Mouse (Mus musculus) 3T3-L1 (cell line): ENCODE data around the gene Abhd14a.
"Not testable (repeated sequence)": the region's sequence is repeated elsewhere in the genome, so short reads cannot be mapped to it uniquely, and the experiment has no call there.

Source experiments
- DNase-seq: peaks from one replicate; pipeline ENCODE4 v3.0.0-alpha.2; 2015; ENCODE audit warnings: low read depth, low spot score

Abhd14a gene

DNA sequence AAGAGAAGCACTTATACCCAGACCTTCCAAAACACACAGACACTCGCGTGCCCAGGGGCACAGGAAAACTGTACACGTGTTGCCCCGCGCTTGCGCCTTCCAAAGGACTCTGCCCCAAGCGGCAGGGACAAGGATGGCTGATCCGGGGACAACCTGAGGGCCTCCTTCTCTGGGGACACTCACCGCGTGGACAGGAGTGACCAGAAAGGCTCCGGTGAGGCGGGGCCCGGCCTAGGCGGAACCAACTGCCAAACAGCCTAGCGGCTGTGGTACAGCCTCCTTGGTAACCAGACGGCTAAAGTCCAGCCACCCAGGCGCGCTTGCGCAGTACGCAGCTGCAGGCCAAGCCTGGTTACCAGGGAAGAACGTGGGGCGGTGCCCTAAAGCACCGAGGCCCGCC lies at the start of gene Abhd14a, which contains the start of gene Abhd14b:
Gene Abhd14a, minus strand, starts transcription at position 331 of the 400 bp plus-strand sequence.
Gene Abhd14b, plus strand, starts transcription at position 112 of the 400 bp plus-strand sequence.
- peak; percentile 93 for DNase-seq

DNA sequence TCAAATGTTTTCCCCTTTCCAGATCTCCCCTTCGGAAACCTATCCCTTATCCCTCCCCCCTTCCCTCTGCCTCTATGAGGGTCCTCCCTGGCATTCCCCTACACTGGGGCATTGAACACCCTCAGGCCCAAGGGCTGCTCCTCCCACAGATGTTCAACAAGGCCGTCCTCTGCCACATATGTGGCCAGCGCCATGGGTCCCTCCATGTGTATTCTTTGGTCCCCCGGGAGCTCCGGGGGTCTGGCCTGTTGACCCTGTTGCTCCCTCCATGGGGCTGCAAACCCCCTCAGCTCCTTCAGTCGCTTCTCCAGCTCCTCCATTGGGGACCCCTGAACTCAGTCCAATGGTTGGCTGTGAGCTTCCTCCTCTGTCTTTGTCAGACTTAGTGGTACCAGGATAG lies 40.1 kb upstream of the Abhd14a start:
- DNase-seq = not testable (repeated sequence)

- no peak for DNase-seq
Observed at GRCm38 (mm10) chr9:106485076-106485475, 37.6 kb upstream of the Abhd14a start.

GRCm38 (mm10) chr9:106483606-106484005 lies 36.1 kb upstream of the Abhd14a start:
- no peak for DNase-seq

- DNase-seq = no peak
Observed at GRCm38 (mm10) chr9:106483136-106483535, 35.7 kb upstream of the Abhd14a start.

- DNase-seq = no peak
Observed at GRCm38 (mm10) chr9:106482578-106483115, 35.2 kb upstream of the Abhd14a start.

DNA sequence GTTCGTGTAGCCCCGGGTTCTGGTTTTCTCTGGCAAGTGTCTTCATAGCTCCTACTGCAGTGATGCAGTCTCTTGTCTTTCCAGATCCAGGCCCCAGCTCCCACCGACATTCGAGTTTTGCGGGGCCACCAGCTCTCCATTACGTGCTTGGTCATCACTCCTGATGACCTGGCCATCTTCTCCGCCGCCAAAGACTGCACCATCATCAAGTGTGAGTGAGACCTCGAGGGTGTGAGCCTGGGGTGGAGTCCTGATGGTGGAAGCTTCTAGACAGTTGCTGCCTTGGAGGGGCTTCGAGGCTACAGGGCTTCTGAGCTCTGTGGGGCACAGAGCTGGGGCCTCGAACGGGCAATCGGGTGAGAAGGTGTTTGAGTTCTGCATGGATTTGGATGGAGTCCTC lies 34.2 kb upstream of the Abhd14a start:
- no peak for DNase-seq

DNA sequence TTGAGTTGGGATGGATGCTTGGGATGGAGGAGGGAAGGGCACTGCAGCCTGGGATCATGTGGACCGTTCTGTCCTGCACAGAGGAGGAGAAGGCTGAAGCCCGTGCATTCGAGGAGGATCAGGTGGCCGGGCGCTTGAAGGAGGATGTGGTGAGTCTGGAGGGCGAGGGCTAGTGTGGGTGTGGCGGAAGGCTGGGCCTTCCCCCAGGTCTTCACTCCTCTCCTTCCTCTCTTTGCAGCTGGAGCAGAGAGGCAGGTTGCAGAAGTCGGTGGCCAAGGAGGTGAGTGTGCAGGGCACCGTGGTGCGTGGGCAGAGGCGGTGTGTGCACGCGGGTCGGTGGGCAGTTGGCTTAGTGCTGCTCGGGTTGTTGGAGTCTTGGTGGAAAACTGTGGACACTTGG lies 33.6 kb upstream of the Abhd14a start:
- DNase-seq = no peak

- no peak for DNase-seq
Observed at GRCm38 (mm10) chr9:106480541-106480940, 33.1 kb upstream of the Abhd14a start.

- DNase-seq = no peak
Observed at GRCm38 (mm10) chr9:106478101-106478500, 30.6 kb upstream of the Abhd14a start.

DNA sequence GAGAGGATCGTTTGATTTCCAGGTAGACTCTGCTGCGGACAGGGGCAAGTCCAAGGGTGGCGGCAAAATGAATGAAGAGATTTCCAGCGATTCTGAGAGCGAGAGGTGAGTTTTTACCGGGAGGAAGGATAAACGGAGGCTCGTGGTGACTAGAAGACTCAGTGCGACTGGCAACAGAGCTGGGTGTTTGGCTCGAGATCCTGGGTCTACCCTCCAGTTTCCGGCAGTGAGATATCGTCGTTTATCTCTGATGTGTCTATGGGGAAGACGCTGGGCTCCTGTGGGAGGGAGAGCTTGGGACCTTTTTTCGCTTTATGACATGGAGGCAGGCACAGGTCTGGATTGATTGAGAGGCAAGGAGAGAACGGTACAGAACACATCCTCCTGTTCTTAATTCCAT lies 30.2 kb upstream of the Abhd14a start:
- DNase-seq = no peak

GRCm38 (mm10) chr9:106476924-106477484 lies 29.5 kb upstream of the Abhd14a start, which contains the start of gene Parp3:
Gene Parp3 (minus strand): TSS chr9:106476949.
- peak; percentile 100 for DNase-seq

DNA sequence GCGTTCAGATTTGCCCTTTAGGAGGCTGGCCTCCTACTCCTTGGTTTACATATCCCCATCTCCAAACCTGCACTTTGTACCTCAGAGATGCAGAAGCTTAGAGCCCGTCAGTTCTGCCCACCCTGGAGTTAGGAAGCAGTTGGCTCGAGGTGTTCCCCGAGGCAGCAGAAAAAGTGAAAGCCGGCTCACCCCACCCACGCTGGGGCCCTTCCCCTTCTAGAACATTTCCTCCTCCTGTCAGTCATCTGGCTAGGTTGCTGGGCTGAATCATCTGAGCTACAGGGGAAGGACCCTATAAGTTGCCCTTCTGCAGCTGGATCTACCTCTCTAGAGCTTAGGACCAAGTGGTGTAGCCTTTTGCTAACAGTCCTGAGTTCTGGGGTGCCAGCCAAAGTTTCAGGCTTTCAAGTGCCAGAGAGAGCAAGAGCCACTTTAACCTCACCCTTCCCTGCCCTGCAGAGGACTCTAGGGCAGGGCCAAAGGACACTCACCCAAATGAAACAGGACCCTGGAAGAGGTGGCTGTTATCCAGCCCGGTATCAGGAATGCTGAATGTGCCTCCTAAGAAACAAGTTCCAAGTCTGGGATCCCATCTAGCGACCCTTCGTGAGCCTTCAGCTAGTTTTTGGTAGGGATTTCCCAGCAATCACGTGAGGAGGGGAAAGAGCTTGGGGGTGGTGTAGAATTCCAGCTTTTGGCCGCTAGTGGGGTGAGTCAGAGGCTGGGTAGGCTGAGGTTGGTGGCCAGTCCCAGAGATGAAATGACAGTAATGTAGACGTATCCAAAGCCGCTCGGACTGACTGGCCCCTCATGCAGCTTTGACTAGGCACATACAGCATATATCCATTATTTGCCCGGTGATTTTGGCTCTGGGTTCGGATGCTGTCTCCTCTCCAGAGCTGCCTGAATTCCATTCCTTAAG lies 28.8 kb upstream of the Abhd14a start:
- DNase-seq = peak; percentile 95

DNA sequence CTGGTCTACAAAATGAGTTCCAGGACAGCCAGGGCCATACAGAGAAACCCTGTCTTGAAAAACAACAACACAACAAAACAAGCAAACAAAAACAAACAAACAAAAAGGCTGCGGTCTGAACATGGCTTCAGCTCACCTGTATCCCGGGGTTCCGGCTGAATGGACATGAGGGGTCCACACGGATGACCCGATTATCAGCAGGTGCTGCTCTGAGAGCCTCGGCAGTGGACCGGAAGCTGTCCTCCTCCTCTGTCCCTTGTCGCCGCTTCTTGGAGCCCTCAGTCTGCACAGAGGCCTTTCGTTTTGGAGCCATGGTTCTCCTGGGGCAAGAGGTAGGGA lies 28.2 kb upstream of the Abhd14a start, which contains the start of gene Rrp9:
Gene Rrp9, plus strand, starts transcription at position 301 of the 339 bp plus-strand sequence.
- no peak for DNase-seq

DNA sequence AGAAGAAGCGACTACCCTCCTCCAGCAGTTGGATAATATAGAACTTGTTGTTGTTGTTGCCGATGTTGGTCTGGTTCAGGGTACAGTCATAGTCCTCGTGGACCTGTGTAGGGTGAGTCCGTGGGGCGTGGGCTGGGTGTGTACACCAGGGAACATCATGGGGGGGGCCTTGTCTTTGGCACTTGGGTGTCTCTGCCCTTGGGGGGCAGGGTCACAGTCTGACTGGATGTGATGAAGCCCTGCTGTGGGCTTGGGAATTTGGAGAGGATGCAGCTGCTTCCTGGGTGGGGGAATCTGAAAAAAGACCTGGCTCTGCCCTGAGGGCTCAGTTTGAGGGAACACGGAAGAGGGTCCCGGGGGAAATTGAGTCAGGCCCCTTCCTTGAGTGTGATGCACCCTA lies 27.6 kb upstream of the Abhd14a start:
- DNase-seq = peak; percentile 68

GRCm38 (mm10) chr9:106474456-106474855 lies 27.0 kb upstream of the Abhd14a start:
- DNase-seq = peak; percentile 89

DNA sequence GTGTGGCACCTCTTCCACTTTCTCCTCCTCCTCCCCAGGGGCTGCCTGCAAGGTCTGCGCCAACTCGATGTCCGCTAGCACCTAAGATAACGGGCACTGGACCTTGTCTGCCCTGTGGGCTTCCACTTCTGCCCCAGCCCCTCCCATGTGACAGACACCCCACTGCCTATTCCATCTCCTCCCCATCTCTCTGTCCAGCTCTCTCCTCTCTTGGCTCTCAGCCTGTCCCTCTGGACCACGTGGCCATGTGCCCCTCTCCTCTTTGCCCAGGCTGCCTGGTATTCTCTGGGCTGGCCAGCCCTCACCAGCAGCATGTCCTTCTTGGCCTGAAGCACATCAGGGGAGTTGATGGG lies 26.3 kb upstream of the Abhd14a start:
- no peak for DNase-seq

DNA sequence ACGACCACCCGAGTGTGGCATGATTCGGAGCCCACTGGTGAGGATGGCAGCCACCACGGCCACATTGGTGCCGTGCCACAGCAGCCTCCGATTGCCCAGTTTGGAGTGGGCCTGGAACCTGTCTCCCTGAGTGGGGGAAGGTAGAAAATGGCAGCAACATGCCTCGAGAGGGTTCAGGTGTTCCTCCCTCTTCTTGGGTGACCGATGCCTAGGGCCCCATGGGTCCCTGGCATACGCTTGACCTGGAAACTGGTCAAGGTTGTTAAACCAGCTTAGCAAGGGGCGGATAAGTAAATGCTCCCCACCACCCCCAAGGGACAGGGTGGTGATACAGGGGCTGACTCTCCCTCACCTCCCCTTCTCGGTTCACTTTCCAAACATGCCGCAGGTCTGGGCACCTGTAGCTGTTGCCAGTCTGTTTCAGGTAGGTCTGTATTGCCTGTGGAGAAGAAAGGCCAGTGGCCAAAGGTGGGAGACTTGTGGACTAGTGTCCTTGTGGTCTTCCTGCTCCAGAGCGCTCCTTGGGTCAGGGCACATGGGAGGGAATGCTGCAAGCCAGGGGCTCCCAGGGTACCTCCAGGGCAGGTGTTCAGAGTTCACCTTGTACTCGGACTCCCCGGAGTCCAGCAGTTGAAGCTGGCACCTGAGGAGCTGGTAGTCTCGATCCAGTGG lies 25.7 kb upstream of the Abhd14a start:
- DNase-seq = no peak

- DNase-seq = no peak
Observed at GRCm38 (mm10) chr9:106472321-106472720, 24.8 kb upstream of the Abhd14a start.

DNA sequence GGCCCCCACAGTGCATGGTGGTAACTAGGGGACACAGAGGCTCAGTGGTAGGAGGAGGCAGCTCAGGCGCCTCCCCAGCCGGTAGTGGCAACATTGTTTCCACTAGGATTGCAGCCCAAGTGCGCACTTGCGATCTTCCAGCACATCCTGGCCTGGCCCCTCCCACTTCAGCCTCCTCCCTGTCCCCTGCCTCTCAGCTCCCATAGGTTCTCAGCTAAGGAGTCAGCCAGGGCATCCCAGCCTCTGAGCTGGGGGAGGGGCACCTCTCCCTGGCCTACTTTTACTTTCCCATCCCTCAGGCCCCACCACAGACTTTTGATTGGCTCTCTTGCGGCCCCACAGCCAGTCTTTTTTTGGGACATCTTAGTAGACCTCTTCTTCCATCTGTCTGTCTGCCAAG lies 24.4 kb upstream of the Abhd14a start:
- DNase-seq = no peak

GRCm38 (mm10) chr9:106470991-106471750 lies 23.7 kb upstream of the Abhd14a start:
- DNase-seq = no peak
